Mouse (Mus musculus) erythroid progenitor cell, adult 5-6 weeks (primary cell): ENCODE data around the gene Hexdc. TPM values are rescaled to one million over a fixed set of nuclear protein-coding genes. Genes with fewer than 3 reads are reported as not detected.

ENCODE experiments used
- ATAC-seq: replicated peaks from 2 replicates; pipeline ENCODE4 v1.8.0; 2016; ENCODE audit warnings: moderate number of reproducible peaks, mild to moderate bottlenecking, moderate TSS enrichment, inconsistent platforms; ENCODE audit not compliant: poor library complexity, low FRiP score, severe bottlenecking
- total RNA-seq, 2 experiments: library from RNA; stranded (forward) in 1 of 2; stranded (reverse) in 1 of 2; fragments of 150-400 nt in 1 of 2; fragments of 186-747, 209-891 nt in 1 of 2; gene quantifications; 2 replicates each; pipeline versions ENCODE4 v1.2.3 to v1.2.4; 2015 to 2017; ENCODE audit warnings: low replicate concordance in 2 of 2

Gene Hexdc
- total RNA-seq (2015; ENCODE audit: low replicate concordance) (0.42 and 0.72 TPM in 2 replicates), total RNA-seq (2017; ENCODE audit: low replicate concordance) (4.7 and 5.8 TPM in 2 replicates)

GRCm38 (mm10) chr11:121204161-121205006 lies at the start of gene Hexdc, which contains the start of gene Ogfod3:
TSS of gene Hexdc (plus strand) at chr11:121204433.
TSS of gene Ogfod3 (minus strand) at chr11:121204711.
- ATAC-seq, result peak; percentile 91

GRCm38 (mm10) chr11:121156411-121156891 lies 47.8 kb upstream of the Hexdc start:
- no peak for ATAC-seq

GRCm38 (mm10) chr11:121159971-121160370 lies 44.3 kb upstream of the Hexdc start, which contains the start of gene Uts2r:
TSS of gene Uts2r (plus strand) at chr11:121160271.
- no peak for ATAC-seq

GRCm38 (mm10) chr11:121160636-121161346 lies 43.4 kb upstream of the Hexdc start:
- no peak for ATAC-seq

GRCm38 (mm10) chr11:121163751-121164150 lies 40.5 kb upstream of the Hexdc start:
- no peak for ATAC-seq

GRCm38 (mm10) chr11:121173203-121173602 lies 31.0 kb upstream of the Hexdc start:
- no peak for ATAC-seq

- no peak for ATAC-seq
Measured at GRCm38 (mm10) chr11:121174234-121174633, 30.0 kb upstream of the Hexdc start.

- ATAC-seq, result peak; percentile 69
Measured at GRCm38 (mm10) chr11:121176285-121177270, 27.7 kb upstream of the Hexdc start.

GRCm38 (mm10) chr11:121189681-121190080 lies 14.6 kb upstream of the Hexdc start:
- ATAC-seq, result no peak

- ATAC-seq, result no peak
Measured at GRCm38 (mm10) chr11:121192742-121193141, 11.5 kb upstream of the Hexdc start.

GRCm38 (mm10) chr11:121193415-121193814 lies 10.8 kb upstream of the Hexdc start:
- ATAC-seq, result no peak

- no peak for ATAC-seq
Measured at GRCm38 (mm10) chr11:121198622-121199021, 5.6 kb upstream of the Hexdc start.

GRCm38 (mm10) chr11:121199851-121200250 lies 4.4 kb upstream of the Hexdc start:
- ATAC-seq, result no peak

GRCm38 (mm10) chr11:121200781-121201180 lies 3.5 kb upstream of the Hexdc start:
- ATAC-seq, result no peak

GRCm38 (mm10) chr11:121201436-121202198 lies 2.6 kb upstream of the Hexdc start:
- ATAC-seq, result no peak

- no peak for ATAC-seq
Measured at GRCm38 (mm10) chr11:121203859-121204160, 423 bp upstream of the Hexdc start.

- ATAC-seq, result no peak
Measured at GRCm38 (mm10) chr11:121216831-121217230, 12.6 kb downstream of the Hexdc start.

GRCm38 (mm10) chr11:121219776-121220175 lies 15.5 kb downstream of the Hexdc start:
- ATAC-seq, result no peak

- ATAC-seq, result no peak
Measured at GRCm38 (mm10) chr11:121220771-121221170, 16.5 kb downstream of the Hexdc start.
